Mouse (Mus musculus) midbrain, embryonic 14.5 days (tissue): ENCODE measurements at regions not wholly inside any gene's neighbourhood (a gene's known extent, or its start where the extent isn't known, plus 50 kb on each side); places are given as distances from the start of the nearest gene placed in this dataset.
"Not testable (repeated sequence)": the region's sequence is repeated elsewhere in the genome, so short reads cannot be mapped to it uniquely, and the experiment has no call there.

Experiments
- ATAC-seq: fragments of 200-750 bp; cut with Nextera tagmentation; 2 replicates; pipeline ENCODE4 v1.8.0; 2017; ENCODE audit warnings: moderate number of reproducible peaks, moderate library complexity; ENCODE audit not compliant: low FRiP score, low TSS enrichment
- DNase-seq: peaks from one replicate; pipeline ENCODE4 v3.0.0-alpha.2; 2015
- H3K27ac ChIP-seq: fragments of 300-500 bp; sonication (generic); replicated peaks from 2 replicates; pipeline ENCODE4 v1.5.1; 2014; ENCODE audit warnings: mild to moderate bottlenecking, low read depth, low read length, moderate library complexity
- H3K27me3 ChIP-seq: fragments of 300-500 bp; sonication (generic); 2 replicates; pipeline ENCODE4 v1.6.1; 2014; ENCODE audit warnings: low read length, control low read depth, mixed read lengths; ENCODE audit not compliant: control insufficient read depth, insufficient read depth
- H3K36me3 ChIP-seq: fragments of 300-500 bp; sonication (generic); 2 replicates; pipeline ENCODE4 v1.6.1; 2014; ENCODE audit warnings: low read length, control low read depth; ENCODE audit not compliant: control insufficient read depth, insufficient read depth
- H3K4me1 ChIP-seq: fragments of 300-500 bp; sonication (generic); 2 replicates; pipeline ENCODE4 v1.6.1; 2014; ENCODE audit warnings: mild to moderate bottlenecking, antibody characterized with exemption, low read length, control low read depth; ENCODE audit not compliant: control insufficient read depth, insufficient read depth
- H3K4me2 ChIP-seq: fragments of 300-500 bp; sonication (generic); 2 replicates; pipeline ENCODE4 v1.6.1; 2014; ENCODE audit warnings: mild to moderate bottlenecking, low read length, moderate library complexity
- H3K4me3 ChIP-seq: fragments of 300-500 bp; sonication (generic); replicated peaks from 2 replicates; pipeline ENCODE4 v1.5.1; 2014; ENCODE audit warnings: low read depth, low read length
- H3K9ac ChIP-seq: fragments of 300-500 bp; sonication (generic); replicated peaks from 2 replicates; pipeline ENCODE4 v1.6.1; 2014; ENCODE audit warnings: mild to moderate bottlenecking, low read length, moderate library complexity
- H3K9me3 ChIP-seq: fragments of 300-500 bp; sonication (generic); 2 replicates; pipeline ENCODE4 v1.6.1; 2016; ENCODE audit warnings: low read length, control low read depth, mixed read lengths; ENCODE audit not compliant: control insufficient read depth
- WGBS: fragments of 180-500 bp; shearing (Covaris S2); extraction: QIAGEN DNeasy Blood & Tissue Kit; methylation state at CpG from one replicate; pipeline ENCODE4 v1.1.7; 2014; 5-methylcytosine and 5-hydroxymethylcytosine counted together

- Histone ChIP-seq H3K4me2 (no peak overlapping the region), H3K36me3 (no peaks in the 10 kb centered on the region), H3K4me3 (no peak overlapping the region), H3K9ac (no peak overlapping the region), H3K27me3 (no peaks in the 10 kb centered on the region), H3K27ac (no peak overlapping the region), H3K9me3 (no peaks in the 10 kb centered on the region), H3K4me1 (no peaks in the 10 kb centered on the region)
- DNase-seq (no peak), ATAC-seq (no peak)
- 74% methylated on average over 2 of the region's 2 CpGs for WGBS
These were observed 418.4 kb upstream of the Arrdc4 start for GRCm38 (mm10) chr7:69167456-69167855.

- Histone ChIP-seq H3K36me3 (no peaks in the 10 kb centered on the region), H3K9ac (no peak overlapping the region), H3K4me3 (no peak overlapping the region), H3K27ac (no peak overlapping the region), H3K4me2 (no peak overlapping the region), H3K9me3 (no peaks in the 10 kb centered on the region), H3K4me1 (no peaks in the 10 kb centered on the region), H3K27me3 (no peaks in the 10 kb centered on the region)
- 75% methylated on average over 4 of the region's 4 CpGs for WGBS
- ATAC-seq, result no peak
- DNase-seq, result no peak
These were observed 412.9 kb upstream of the Arrdc4 start for GRCm38 (mm10) chr7:69161916-69162315.

- Histone ChIP-seq H3K4me2 (no peak overlapping the region), H3K4me3 (no peak overlapping the region), H3K9ac (no peak overlapping the region), H3K27me3 (no peaks in the 10 kb centered on the region), H3K9me3 (no peaks in the 10 kb centered on the region), H3K36me3 (no peaks in the 10 kb centered on the region), H3K4me1 (no peaks in the 10 kb centered on the region), H3K27ac (no peak overlapping the region)
- WGBS, result 90% methylated on average over 3 of the region's 3 CpGs
- DNase-seq (no peak), ATAC-seq (no peak)
These were observed 393.3 kb upstream of the Arrdc4 start for GRCm38 (mm10) chr7:69142351-69142750.

- DNase-seq, result no peak
- H3K9me3 ChIP-seq, result no peaks in the 10 kb centered on the region
These were observed 384.4 kb upstream of the Arrdc4 start for GRCm38 (mm10) chr7:69133441-69133840.

GRCm38 (mm10) chr7:69101770-69102169 is 352.7 kb upstream of the Arrdc4 start:
- 100% methylated on average over 1 of the region's 4 CpGs for WGBS
- H3K4me2 ChIP-seq, H3K9me3 ChIP-seq, H3K4me3 ChIP-seq, H3K36me3 ChIP-seq, H3K4me1 ChIP-seq, H3K9ac ChIP-seq, ATAC-seq, H3K27ac ChIP-seq, DNase-seq, H3K27me3 ChIP-seq: not testable (repeated sequence)

More at GRCm38 (mm10) chr7:69133441-69133840, 384.4 kb upstream of the Arrdc4 start:
- no peak overlapping the region for H3K4me3 ChIP-seq
- no peaks in the 10 kb centered on the region for H3K4me1 ChIP-seq
- H3K9ac ChIP-seq, result no peak overlapping the region
- no peak for ATAC-seq
- 74% methylated on average over 2 of the region's 2 CpGs for WGBS
- H3K27ac ChIP-seq, result no peak overlapping the region
- no peaks in the 10 kb centered on the region for H3K36me3 ChIP-seq
- H3K27me3 ChIP-seq, result no peaks in the 10 kb centered on the region
- H3K4me2 ChIP-seq, result no peak overlapping the region

- ATAC-seq, result no peak; the same call in 1 of the 2 replicates
These were observed 348.6 kb upstream of the Arrdc4 start for GRCm38 (mm10) chr7:69097587-69098095.

GRCm38 (mm10) chr7:69074780-69075179 is 325.7 kb upstream of the Arrdc4 start:
- Histone ChIP-seq H3K27me3 (no peaks in the 10 kb centered on the region), H3K4me1 (no peaks in the 10 kb centered on the region), H3K9ac (no peak overlapping the region), H3K4me2 (no peak overlapping the region), H3K36me3 (no peaks in the 10 kb centered on the region), H3K4me3 (no peak overlapping the region), H3K9me3 (no peaks in the 10 kb centered on the region), H3K27ac (no peak overlapping the region)
- no peak for ATAC-seq
- 90% methylated on average over 7 of the region's 7 CpGs for WGBS
- no peak for DNase-seq

More at GRCm38 (mm10) chr7:69097587-69098095, 348.6 kb upstream of the Arrdc4 start:
- peak; percentile 63 for DNase-seq
- Histone ChIP-seq H3K27ac (no peak overlapping the region), H3K4me2 (no peak overlapping the region), H3K9ac (no peak overlapping the region), H3K27me3 (no peaks in the 10 kb centered on the region), H3K4me3 (no peak overlapping the region), H3K4me1 (no peaks in the 10 kb centered on the region), H3K9me3 (no peaks in the 10 kb centered on the region), H3K36me3 (no peaks in the 10 kb centered on the region)
- WGBS, result 49% methylated on average over 9 of the region's 9 CpGs

GRCm38 (mm10) chr7:69062994-69063393 is 314.0 kb upstream of the Arrdc4 start:
- H3K27me3 ChIP-seq, result no peaks in the 10 kb centered on the region
- H3K9ac ChIP-seq, result no peak overlapping the region
- no peak overlapping the region for H3K27ac ChIP-seq
- no peak for ATAC-seq
- DNase-seq, result no peak
- H3K4me3 ChIP-seq, result no peak overlapping the region
- no peak overlapping the region for H3K4me2 ChIP-seq
- 80% methylated on average over 5 of the region's 5 CpGs for WGBS
- H3K36me3 ChIP-seq, result no peaks in the 10 kb centered on the region
- H3K9me3 ChIP-seq, result no peaks in the 10 kb centered on the region
- H3K4me1 ChIP-seq, result peaks cover 15% of the 10 kb centered on the region

- no peaks in the 10 kb centered on the region for H3K27me3 ChIP-seq
- H3K4me2 ChIP-seq, result no peak overlapping the region
- H3K36me3 ChIP-seq, result no peaks in the 10 kb centered on the region
- no peak for ATAC-seq
- 80% methylated on average over 7 of the region's 7 CpGs for WGBS
- DNase-seq, result peak; percentile 3
- H3K4me1 ChIP-seq, result peaks cover 15% of the 10 kb centered on the region
- no peak overlapping the region for H3K9ac ChIP-seq
- H3K4me3 ChIP-seq, result no peak overlapping the region
- H3K9me3 ChIP-seq, result no peaks in the 10 kb centered on the region
- no peak overlapping the region for H3K27ac ChIP-seq
These were observed 313.5 kb upstream of the Arrdc4 start for GRCm38 (mm10) chr7:69062506-69062905.
